ENCODE assay signal across 9 mouse cellular contexts in the genomic region with DNA sequence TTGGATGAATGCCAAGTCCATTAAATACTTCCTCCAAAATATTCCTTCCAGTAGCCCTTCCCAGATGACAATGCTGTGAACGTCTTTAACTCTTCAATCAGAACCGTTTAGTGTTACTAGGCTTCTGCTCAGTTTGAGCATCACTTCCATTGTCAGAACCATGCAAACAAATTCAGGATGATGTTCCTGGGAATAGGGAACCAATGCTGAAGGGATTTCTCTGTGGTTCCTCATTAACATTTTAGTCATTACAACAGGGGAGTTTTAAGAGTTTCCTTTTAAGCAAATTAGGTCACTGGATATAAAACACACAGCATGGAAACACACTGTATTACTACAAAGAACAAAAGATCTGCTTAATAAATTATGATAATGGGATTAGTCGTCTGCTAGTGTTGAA.
"Had no signal": no experiment of that assay in that cellular context is flagged by ENCODE, and none has a peak within 500 bp of the region (broad histone marks: within the 10 kb centered on the region; RNA-seq: fewer than 3 reads in every experiment).

No protein-coding gene starts in this region.

- H3K4me3 ChIP-seq: intestine, embryonic 15.5 days; limb, embryonic 15.5 days; liver, embryonic 12.5 days; lung, embryonic 15.5 days had no signal

- ATAC-seq: intestine, embryonic 15.5 days; liver, embryonic 12.5 days; midbrain, embryonic 16.5 days had no signal

- H3K36me3 ChIP-seq: intestine, embryonic 15.5 days; limb, embryonic 15.5 days; liver, embryonic 12.5 days; lung, embryonic 15.5 days had no signal

- H3K27me3 ChIP-seq: intestine, embryonic 15.5 days; limb, embryonic 15.5 days; liver, embryonic 12.5 days; lung, embryonic 15.5 days had no signal

- H3K4me2 ChIP-seq: intestine, embryonic 15.5 days; limb, embryonic 15.5 days; liver, embryonic 12.5 days; lung, embryonic 15.5 days had no signal

- H3K9me3 ChIP-seq: intestine, embryonic 15.5 days; limb, embryonic 15.5 days; liver, embryonic 12.5 days; lung, embryonic 15.5 days had no signal

- H3K27ac ChIP-seq: intestine, embryonic 15.5 days; limb, embryonic 15.5 days; liver, embryonic 12.5 days; lung, embryonic 15.5 days; stomach, postnatal 0 days had no signal

- H3K9ac ChIP-seq: intestine, embryonic 15.5 days; limb, embryonic 15.5 days; liver, embryonic 12.5 days; lung, embryonic 15.5 days had no signal

- DNase-seq: kidney, adult 18-20 months; kidney, postnatal 25 days; layer of hippocampus, postnatal 36 days had no signal

- H3K4me1 ChIP-seq: intestine, embryonic 15.5 days; limb, embryonic 15.5 days; liver, embryonic 12.5 days; lung, embryonic 15.5 days had no signal
